Mouse (Mus musculus): Measurements from ENCODE around the gene Rad51b. TPM values are rescaled to one million over a fixed set of nuclear protein-coding genes. Genes with fewer than 3 reads are reported as not detected.
"Not testable (repeated sequence)": the region's sequence is repeated elsewhere in the genome, so short reads cannot be mapped to it uniquely, and the experiment has no call there.

Gene Rad51b
- under 1 TPM; 0.17 to 0.24 (median 0.21) TPM for total RNA-seq (2022)

DNA sequence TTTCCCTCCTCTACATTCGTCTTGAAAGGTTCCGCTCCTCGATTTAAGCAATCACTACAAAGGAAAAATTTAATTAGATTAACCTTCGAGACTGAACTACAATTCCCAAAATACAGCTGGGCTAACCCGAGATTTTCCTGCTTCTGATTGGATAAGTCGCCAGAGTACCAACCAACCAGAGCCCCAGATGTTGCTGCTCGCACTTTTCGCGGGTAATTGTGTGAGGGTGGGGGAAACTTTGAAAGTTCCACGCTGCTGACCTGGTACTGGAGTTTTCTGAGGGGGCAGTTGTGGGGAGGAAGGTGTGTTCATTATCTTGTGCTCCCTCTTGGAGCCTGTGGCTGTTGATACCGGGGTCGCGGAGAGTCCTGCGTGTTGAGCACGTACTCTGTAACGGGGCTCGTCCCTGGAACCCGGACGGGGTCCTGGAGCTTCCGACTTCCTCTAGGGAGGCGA lies at the start of gene Rad51b:
Gene Rad51b, plus strand, starts transcription at position 162 of the 456 bp plus-strand sequence.
- peak; percentile 30 to 58 for DNase-seq (ENCODE audit: low spot score in 2 of 2)

DNA sequence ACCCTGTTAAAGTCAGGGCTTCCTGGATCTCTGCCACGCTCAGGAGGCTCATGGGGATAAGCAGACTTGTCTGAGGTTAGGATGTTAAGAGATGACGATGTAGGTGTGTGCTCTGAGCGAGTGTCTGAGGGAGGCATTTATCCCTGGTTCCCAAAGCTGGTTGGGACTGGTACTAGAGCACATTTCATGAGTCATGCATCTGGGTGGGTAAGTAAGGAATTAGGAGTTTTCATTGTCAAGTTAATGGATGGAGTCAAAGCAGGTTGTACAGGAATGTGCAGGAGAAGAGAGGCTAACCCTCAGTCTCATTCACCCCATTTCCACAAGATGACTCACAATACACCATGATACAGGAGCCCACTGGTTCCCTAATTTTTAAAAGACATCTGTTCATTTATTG lies 49.0 kb upstream of the Rad51b start:
- DNase-seq (ENCODE audit: low spot score in 2 of 2), result no peak

DNA sequence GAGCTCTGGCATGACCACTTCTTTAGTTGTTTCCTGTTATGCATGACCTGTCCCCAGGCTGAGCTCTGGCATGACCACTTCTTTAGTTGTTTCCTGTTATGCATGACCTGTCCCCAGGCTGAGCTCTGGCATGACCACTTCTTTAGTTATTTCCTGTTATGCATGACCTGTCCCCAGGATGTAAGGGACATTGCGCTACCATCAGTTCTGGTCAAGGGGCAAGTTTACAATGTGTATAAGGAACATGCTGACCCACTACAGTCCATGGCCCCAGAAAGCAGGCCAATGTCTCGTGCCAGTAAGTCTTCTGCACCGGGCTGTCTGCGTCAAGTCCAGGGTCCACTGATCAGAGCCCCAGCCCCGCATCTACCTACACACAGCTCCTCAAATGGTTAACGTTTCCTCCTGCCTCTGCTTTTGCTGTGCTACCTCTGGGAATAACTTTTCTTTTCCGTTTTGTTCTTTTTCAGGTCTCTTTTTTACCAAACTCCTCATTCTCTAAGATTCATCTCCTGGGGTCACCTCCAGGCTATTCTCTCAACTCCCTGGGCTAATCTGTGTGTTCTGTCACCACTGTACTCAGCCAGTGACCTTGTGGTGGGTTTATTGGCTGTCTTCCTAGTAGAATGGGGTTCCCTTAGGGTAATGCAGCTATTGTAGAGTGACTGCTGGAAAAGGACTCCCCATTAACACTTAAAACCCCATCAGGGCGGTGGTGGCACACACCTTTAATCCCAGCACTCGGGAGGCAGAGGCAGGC lies 43.6 kb upstream of the Rad51b start:
- DNase-seq (ENCODE audit: low spot score in 2 of 2), result no peak

DNA sequence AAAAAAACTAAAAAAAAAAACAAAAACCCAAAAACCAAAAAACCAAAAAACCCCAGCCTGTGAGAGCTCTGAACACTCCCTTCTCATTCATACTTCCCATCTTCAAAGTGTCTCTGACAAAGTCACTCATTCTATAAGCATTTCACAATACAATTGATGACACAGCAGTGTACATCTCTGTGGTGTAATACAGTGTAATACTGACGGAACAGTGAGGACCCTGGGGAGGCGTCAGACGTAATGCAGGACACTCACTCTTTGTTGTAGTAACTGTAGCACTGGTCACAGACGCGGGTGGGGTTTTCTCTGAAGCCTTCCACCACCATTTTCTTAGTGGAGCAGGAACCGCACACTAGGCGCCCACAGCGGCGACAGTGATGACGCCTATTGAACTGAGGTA lies 42.1 kb upstream of the Rad51b start:
- DNase-seq (ENCODE audit: low spot score in 2 of 2), result no peak

DNA sequence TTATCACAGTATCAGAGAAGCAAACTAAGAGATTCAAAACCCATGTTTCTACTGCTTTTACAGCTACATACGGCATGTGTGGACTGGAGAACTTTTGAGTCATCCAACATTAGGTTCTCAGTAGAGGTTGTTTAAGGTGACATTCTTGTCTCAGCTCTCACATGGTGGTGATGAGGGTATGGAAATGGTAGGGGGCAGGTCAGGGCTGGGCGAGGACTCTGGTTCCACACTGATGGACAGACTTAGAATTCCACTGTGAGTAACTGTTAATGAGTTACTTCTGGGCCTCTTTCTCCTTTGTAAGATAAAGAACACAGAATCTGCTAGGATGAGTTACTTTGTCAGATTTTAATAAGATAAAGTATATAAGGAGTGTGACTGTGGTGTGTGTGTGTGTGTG lies 36.9 kb upstream of the Rad51b start:
- DNase-seq (ENCODE audit: low spot score in 2 of 2), result no peak

DNA sequence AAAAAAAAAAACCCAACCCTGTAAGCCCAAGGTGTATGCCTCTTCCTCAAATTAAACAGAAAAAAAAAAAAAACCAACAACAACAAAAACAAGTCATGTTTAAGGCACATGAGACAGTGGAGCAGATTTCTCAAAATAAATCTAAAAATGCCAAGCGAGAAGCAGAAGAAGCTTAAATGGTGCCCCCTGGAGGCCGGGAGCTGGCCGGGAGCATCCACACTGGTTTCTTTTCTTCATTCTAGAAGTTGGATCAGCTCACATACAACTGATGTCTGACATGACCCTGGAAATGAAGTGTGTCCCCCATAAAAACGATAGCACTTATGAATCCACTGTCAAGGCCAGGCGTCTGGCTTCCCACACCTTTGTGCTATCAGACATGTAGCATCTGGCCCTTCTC lies 36.0 kb upstream of the Rad51b start:
- DNase-seq (ENCODE audit: low spot score in 2 of 2), result no peak

DNA sequence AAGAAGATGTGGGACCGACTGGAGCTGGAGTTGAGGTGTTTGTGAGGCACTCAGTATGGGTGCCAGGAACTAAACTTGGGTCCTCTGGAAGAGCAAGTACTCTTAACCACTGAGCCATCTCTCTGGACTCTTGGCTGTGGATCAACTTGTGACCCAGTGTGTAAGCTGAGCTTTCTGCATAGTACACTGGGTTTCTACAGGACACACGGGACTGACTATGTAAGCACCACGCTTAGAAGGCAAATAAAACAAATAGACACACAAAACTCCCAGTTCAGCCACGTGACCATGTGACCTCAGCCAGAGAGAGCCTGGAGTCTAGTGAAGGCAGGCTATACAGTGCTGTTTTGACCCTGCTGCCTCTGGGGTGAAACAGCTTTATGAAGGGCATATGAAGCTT lies 24.5 kb upstream of the Rad51b start:
- DNase-seq (ENCODE audit: low spot score in 2 of 2), result no peak

DNA sequence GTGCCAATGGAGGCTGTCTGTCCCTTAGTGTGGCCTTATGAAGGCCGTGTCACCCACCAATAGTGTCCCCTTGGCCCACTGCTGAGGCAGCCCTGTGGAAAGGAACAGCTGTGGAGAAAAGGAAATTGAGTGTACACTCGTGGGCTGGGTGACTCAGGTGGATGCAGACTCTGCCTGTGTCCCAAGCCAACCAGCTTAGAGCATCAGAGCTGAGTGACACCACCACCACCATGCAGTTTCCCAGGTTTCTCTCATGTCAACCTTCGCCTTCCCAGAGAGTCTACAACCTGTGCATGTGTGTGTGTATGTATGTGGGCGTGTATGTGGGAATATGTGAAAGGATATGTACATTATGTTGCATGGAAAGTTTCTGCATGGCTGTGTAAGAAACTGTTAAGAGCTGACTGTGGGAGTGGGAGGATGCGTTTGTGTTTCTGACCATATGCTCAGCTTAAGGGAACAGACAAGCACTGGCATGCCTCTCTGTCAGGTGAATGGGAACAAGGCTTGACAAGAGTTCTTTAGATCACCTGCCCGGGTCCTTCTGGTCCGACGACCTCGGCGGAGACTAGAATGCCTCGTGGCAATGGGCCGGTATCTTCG lies 17.5 kb upstream of the Rad51b start:
- no peak for DNase-seq (ENCODE audit: low spot score in 2 of 2)

DNA sequence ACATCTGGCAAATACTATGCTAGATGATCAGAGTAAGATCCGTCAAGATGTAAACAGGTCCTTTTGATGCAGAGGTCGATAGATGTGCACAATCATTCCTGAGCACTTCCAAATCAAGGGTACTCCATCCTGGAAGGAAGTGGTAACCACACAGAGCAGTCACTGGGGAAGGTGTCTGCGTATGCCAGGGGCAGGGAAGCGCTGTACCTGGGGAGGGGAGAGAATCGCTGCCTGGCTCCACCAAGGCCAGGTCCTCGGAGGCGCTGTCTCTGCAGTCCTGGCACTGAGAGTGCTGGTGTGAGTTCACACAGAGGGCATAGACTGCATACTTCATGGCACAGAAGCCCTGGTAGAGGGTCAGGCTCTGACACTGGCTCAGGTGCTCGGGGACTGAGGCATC lies 14.5 kb upstream of the Rad51b start:
- DNase-seq (ENCODE audit: low spot score in 2 of 2), result no peak

DNA sequence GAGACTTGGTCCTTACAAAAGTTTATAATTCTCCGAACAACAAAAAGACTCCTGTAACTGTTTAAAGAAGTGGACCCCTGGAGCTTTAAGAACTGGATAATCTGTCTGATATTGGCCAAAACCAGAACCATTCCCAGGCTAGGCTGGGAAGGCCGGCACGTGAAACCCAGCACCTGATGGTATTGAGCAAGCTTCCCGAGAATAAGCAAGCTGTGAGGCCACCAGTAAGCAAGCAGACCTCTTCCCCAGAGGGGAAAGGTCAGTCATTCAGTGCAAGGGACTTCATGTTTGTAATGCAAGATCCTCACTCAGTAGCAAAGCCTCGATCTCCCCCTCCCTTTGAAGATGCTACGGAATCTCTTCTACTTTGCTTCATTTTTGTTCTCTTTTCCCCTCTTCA lies 4.2 kb upstream of the Rad51b start:
- no peak for DNase-seq (ENCODE audit: low spot score in 2 of 2)

DNA sequence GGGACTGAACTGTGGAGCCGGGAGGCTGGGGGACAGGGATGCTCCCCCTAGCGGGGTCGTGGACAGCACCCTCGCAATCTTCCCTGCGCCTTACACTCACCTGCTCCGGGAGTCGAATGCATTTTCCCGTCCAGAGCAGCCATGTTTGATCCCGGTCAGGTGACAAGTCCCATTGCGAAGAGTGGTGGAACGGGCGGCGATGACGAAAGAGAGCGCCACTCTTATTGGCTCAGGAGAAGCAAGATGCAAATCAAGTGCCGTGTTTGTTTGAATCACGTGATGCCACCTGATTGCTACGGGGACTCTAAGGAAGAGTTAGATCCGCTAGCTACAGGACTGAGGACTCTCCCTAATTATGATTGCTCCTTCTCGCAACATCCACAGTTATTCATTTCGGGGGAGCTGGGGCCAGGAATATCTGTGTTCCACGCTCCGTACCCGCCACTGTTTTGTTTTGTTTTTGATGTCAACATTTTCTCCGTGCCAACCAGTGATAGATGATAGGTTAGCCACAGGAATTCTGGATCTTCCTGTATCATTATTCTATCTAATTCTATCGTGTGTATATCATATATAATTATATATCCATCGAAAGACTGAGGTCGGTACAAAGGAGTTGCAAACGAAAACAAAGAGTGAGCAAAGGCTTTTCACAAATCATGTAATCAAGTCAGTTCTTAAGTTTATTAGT lies 811 bp upstream of the Rad51b start, which contains the start of gene Zfyve26:
Gene Zfyve26, minus strand, starts transcription at position 179 of the 691 bp plus-strand sequence.
- peak; percentile 87 to 89 for DNase-seq (ENCODE audit: low spot score in 2 of 2)

DNA sequence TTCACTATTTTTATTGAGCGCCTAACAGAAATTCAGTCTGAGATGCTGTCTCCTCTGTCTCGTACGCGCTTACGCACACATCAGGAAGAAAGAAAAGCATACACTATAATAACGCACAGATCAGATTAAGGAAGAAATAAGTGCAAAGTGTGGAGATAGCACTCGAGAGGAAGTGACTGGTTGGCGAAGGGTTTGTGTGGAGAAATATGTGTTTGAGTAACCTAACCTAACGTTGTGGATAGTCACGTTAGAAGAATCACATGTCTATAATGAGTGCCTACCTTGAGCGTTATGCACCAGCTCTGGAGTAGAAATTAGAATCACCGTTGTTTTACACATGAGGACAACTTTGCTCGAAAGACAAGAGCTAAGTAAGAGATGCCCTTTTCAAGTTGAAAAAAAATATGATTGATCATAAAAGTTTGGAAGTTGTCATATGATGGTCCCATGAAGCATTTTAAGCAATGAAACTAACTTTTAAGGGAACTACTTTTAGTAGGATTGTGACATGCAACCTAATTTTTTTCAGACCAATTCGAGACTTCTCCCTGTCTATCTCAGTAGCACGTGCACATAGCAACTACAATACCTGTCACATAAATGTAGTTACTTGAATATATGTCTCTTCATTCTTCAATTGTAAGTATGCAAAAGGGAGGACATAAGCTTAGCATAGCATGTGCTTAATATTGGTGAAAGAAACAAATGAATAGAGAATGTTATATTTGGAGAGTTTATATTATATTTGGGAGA lies 978 bp downstream of the Rad51b start:
- no peak for DNase-seq (ENCODE audit: low spot score in 2 of 2)

DNA sequence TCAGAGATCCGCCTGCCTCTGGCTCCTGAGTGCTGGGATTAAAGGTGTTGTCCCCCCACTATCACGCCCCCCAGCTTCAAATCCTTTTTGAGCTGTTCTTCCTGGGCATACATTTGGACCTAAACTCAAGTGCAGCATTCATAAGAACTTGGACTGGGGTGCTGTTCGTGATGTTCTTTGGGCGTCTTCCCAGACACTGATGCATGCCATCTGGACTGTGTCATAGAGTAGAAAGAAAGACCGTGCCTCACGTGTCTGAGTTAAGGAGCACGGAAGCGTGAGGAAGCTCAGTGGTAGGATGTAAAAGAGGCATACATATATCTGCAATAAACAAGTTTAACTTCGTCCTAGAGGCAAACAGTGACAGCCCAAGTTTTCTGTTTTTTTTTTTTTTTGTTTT lies 4.7 kb downstream of the Rad51b start:
- no peak for DNase-seq (ENCODE audit: low spot score in 2 of 2)

DNA sequence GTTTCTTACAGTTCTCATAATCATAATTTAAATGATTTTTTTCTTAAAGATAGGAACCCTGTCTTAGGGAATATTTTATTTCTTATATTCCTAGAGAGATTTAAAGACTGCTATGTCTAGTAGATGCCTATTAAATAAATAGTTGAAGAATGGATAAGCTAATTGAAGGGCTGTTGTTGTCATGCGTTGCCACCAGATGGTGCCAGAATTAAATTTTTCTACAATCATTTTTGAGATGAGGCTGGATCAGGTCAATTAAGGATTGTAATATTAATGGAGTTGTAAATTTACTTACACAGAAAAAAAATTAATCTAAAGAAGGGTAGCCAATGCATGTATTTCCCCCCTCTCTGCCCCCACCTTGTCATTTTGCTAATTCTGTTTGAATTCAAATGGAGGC lies 8.0 kb downstream of the Rad51b start:
- no peak for DNase-seq (ENCODE audit: low spot score in 2 of 2)

DNA sequence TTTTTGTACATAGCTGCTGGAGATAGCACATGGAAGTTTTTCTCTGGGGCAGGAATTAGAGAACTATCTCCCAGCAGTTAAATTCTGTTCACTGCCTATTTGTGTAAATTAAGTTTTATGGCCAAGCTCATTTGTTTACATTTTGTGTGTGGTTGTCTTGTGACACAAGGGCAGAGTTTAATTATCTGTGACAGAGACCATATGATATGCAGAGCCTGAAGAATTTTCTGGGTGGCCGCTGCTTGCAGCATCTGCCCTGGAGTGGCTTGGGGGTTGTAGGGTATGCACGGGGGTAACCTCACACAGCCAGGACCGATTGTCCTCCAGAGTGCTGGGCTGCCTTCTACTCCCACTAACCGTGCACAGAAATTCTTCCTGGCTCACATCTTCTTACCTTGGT lies 8.9 kb downstream of the Rad51b start:
- DNase-seq (ENCODE audit: low spot score in 2 of 2), result no peak

DNA sequence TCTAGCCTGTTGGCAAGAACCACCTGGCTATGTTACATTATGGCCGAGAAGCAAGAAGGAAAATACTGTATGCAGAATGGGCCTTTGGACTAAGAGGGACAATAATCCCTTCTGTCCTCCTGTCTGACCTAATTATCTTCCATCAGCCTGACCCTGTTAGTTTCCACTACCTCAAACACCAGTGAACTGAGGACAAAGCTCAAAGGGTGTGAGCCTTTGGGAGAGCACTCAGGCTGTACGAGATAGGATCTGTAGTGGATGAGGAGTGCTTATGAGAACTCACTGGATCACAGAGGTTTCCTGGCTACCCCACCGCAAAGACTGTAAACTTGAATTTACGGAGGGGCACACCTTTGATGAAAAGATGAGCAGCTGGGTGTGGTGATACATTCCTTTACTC lies 16.6 kb downstream of the Rad51b start:
- no peak for DNase-seq (ENCODE audit: low spot score in 2 of 2)

DNA sequence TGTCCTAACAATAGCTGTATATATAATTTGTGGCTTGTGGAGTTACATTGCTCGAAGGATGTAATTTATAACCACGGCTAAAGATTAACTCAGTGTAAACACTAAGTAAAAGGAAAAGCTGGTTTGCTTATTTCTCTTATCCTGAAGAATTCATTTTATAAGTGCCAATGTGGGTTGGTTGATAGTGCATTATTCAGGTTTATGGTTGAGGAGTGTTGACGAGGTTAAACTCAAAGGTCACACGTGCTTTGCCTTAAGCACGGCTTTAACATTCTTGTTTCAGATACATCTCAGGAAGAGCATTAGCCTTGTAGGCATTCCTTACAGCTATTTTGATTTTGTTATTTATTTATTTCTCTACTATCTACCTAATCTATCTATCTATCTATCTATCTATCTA lies 20.3 kb downstream of the Rad51b start:
- DNase-seq (ENCODE audit: low spot score in 2 of 2), result no peak

DNA sequence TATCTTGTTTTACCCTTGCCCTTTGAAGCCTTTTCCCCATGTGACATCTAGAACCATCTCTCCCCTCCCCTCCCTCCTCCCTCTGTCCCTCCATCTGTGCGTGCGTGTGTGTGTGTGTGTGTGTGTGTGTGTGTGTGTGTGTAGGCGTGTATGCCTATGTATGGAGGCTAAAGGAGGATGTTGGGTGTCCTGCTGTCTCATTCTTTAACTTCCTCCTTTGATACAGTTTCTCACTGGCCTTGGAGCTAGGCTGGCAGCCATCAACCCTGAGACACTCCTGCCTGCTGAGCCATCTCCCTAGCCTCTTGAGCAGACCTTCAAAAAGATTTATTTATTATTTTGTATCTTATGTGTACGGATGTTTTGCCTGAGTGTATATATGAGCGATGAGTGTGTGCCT lies 23.8 kb downstream of the Rad51b start:
- DNase-seq (ENCODE audit: low spot score in 2 of 2), result no peak

DNA sequence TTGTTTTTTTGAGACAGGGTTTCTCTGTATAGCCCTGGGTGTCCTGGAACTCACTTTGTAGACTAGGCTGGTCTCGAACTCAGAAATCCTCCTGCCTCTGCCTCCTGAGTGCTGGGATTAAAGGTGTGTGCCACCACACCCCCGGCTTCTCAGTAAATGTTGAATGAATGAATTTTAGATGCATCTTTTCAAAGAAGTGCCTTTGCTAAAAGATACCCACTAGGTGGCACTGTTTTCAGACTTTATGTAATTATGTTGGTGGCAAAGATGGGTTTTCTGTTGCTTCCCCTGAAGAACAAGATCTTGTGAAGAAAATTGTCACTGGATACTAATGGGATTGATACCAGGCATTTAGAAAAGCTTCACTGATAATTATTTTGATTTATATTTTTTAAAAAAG lies 25.5 kb downstream of the Rad51b start:
- not testable (repeated sequence) for DNase-seq (ENCODE audit: low spot score in 2 of 2)

DNA sequence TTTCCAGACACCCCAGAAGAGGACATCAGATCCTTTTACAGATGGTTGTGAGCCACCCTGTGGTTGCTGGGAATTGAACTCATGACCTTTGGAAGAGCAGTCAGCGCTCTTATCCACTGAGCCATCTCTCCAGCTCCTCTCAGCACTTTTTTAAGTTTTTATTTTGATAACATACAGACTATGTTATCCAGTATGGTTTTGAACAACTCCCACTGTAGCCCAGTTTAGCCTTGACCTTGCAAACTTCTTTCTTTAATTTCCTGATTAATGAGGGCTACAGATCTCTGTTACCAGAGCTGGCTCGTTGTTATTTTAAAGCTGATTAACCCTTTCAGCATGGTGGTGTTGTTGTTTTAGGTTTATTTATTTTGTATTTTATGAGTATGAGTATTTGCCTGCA lies 29.2 kb downstream of the Rad51b start:
- DNase-seq (ENCODE audit: low spot score in 2 of 2), result no peak

DNA sequence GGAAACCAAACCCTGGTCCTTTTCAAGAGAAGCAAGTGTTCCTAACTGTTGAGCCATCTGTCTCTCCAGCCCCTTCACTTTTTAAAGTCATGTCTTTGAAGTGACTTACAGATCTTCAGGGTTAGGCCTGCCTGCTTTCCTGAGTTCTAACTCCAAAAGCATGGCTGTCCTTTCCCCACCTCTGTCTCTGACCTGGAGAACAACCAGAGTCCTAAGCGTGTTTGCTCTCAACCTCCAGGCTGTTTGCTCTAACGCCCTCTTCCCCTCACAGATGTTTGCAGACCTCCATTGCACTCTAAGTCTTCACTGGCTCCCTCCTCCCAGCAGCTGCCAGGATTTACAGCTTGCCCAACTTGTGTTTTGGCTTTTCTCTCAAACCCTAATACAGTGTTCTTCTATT lies 29.7 kb downstream of the Rad51b start:
- DNase-seq (ENCODE audit: low spot score in 2 of 2), result no peak

DNA sequence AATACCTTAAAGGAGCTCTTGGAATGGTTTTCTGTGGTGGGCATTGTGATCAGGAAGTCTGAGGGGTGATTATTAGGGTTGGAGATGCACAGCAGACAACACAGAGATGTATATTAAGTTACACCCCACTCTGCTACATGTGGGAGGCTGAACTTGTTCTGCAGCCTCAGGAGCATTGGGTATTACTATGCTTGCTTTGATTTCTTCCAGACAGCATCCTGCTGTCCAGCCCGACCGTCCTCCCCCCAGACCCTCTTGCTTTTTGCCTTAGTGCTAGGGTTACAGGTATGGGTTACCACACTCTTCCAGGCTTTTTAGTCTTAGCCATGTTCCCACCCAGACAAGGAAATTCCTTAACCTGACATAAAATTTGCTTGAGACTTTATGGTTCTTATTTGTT lies 30.8 kb downstream of the Rad51b start:
- no peak for DNase-seq (ENCODE audit: low spot score in 2 of 2)

All from gastrocnemius, adult 8-10 months (tissue).